Mouse (Mus musculus): ENCODE data around the gene Nuak1. TPM values are rescaled to one million over a fixed set of nuclear protein-coding genes. Genes with fewer than 3 reads are reported as not detected.

Gene Nuak1
- polyA plus RNA-seq, 1 experiment from 2014 or later: 2.4 TPM

GRCm38 (mm10) chr10:84481327-84481671 lies 40.9 kb upstream of the Nuak1 start:
- ATAC-seq (replicated peaks; ENCODE audit: low FRiP score, low read depth) (no peak), DNase-seq (ENCODE audit: low spot score) (peak; percentile 87)
- peak overlapping the region; percentile 60 for H3K27ac ChIP-seq
- H3K9ac ChIP-seq (ENCODE audit: low read depth, low read length): no peak overlapping the region
- TF ChIP-seq CTCF (IDR thresholded peaks at IDR 0.05; ENCODE audit: low read depth): no peak
- peaks cover 30% of the 10 kb centered on the region for H3K4me1 ChIP-seq (replicated peaks; ENCODE audit: insufficient read depth, low read length)
- no peaks in the 10 kb centered on the region for H3K36me3 ChIP-seq (ENCODE audit: insufficient read depth, low read length)
- no peak overlapping the region for H3K4me2 ChIP-seq (ENCODE audit: low read length)
- 32% methylated on average over 5 of the region's 5 CpGs for WGBS
- no peaks in the 10 kb centered on the region for H3K27me3 ChIP-seq (ENCODE audit: insufficient read depth, low read length)
- H3K9me3 ChIP-seq (replicated peaks; ENCODE audit: low read length): no peaks in the 10 kb centered on the region
- H3K4me3 ChIP-seq (replicated peaks; ENCODE audit: low read depth, low read length): no peak overlapping the region

- peak overlapping the region; percentile 60 for H3K27ac ChIP-seq
These were observed 40.4 kb upstream of the Nuak1 start for GRCm38 (mm10) chr10:84480667-84481326.

GRCm38 (mm10) chr10:84480146-84480545 lies 39.7 kb upstream of the Nuak1 start:
- TF ChIP-seq CTCF (IDR thresholded peaks at IDR 0.05; ENCODE audit: low read depth): no peak
- H3K9me3 ChIP-seq (replicated peaks; ENCODE audit: low read length): no peaks in the 10 kb centered on the region
- H3K27me3 ChIP-seq (ENCODE audit: insufficient read depth, low read length): no peaks in the 10 kb centered on the region
- H3K36me3 ChIP-seq (ENCODE audit: insufficient read depth, low read length): no peaks in the 10 kb centered on the region
- DNase-seq (ENCODE audit: low spot score) (peak; percentile 33), ATAC-seq (replicated peaks; ENCODE audit: low FRiP score, low read depth) (no peak)
- no peak overlapping the region for H3K9ac ChIP-seq (ENCODE audit: low read depth, low read length)
- 45% methylated on average over 4 of the region's 4 CpGs for WGBS
- H3K4me1 ChIP-seq (replicated peaks; ENCODE audit: insufficient read depth, low read length): peaks cover 30% of the 10 kb centered on the region
- no peak overlapping the region for H3K4me3 ChIP-seq (replicated peaks; ENCODE audit: low read depth, low read length)
- peak overlapping the region; percentile 60; the same call in 1 of the 2 replicates for H3K27ac ChIP-seq
- H3K4me2 ChIP-seq (ENCODE audit: low read length): no peak overlapping the region

More at GRCm38 (mm10) chr10:84480667-84481326, 40.4 kb upstream of the Nuak1 start:
- H3K4me1 ChIP-seq (replicated peaks; ENCODE audit: insufficient read depth, low read length): peaks cover 30% of the 10 kb centered on the region
- H3K4me3 ChIP-seq (replicated peaks; ENCODE audit: low read depth, low read length): no peak overlapping the region
- 26% methylated on average over 8 of the region's 8 CpGs for WGBS
- H3K4me2 ChIP-seq (ENCODE audit: low read length): no peak overlapping the region; the same call in 1 of the 2 replicates
- H3K36me3 ChIP-seq (ENCODE audit: insufficient read depth, low read length): no peaks in the 10 kb centered on the region
- peak; percentile 67 for ATAC-seq (replicated peaks; ENCODE audit: low FRiP score, low read depth)
- H3K9ac ChIP-seq (ENCODE audit: low read depth, low read length): no peak overlapping the region
- H3K9me3 ChIP-seq (replicated peaks; ENCODE audit: low read length): no peaks in the 10 kb centered on the region
- no peaks in the 10 kb centered on the region for H3K27me3 ChIP-seq (ENCODE audit: insufficient read depth, low read length)
- TF ChIP-seq CTCF (IDR thresholded peaks at IDR 0.05; ENCODE audit: low read depth): no peak
- no peak for DNase-seq (ENCODE audit: low spot score)

- Histone ChIP-seq H3K36me3 (ENCODE audit: insufficient read depth, low read length) (no peaks in the 10 kb centered on the region), H3K4me1 (replicated peaks; ENCODE audit: insufficient read depth, low read length) (peaks cover 25% of the 10 kb centered on the region), H3K9ac (ENCODE audit: low read depth, low read length) (no peak overlapping the region), H3K9me3 (replicated peaks; ENCODE audit: low read length) (no peaks in the 10 kb centered on the region), H3K27me3 (ENCODE audit: insufficient read depth, low read length) (no peaks in the 10 kb centered on the region), H3K27ac (no peak overlapping the region), H3K4me3 (replicated peaks; ENCODE audit: low read depth, low read length) (no peak overlapping the region), H3K4me2 (ENCODE audit: low read length) (no peak overlapping the region)
- ATAC-seq (replicated peaks; ENCODE audit: low FRiP score, low read depth) (0 out of 2 replicates have a peak, but pooled peaks have one; percentile 35), DNase-seq (ENCODE audit: low spot score) (no peak)
- WGBS: 30% methylated on average over 3 of the region's 3 CpGs
- no peak for TF ChIP-seq CTCF (IDR thresholded peaks at IDR 0.05; ENCODE audit: low read depth)
These were observed 37.2 kb upstream of the Nuak1 start for GRCm38 (mm10) chr10:84477613-84478076.

GRCm38 (mm10) chr10:84477045-84477612 lies 36.7 kb upstream of the Nuak1 start:
- H3K36me3 ChIP-seq (ENCODE audit: insufficient read depth, low read length): no peaks in the 10 kb centered on the region
- WGBS: 67% methylated on average over 4 of the region's 4 CpGs
- no peaks in the 10 kb centered on the region for H3K27me3 ChIP-seq (ENCODE audit: insufficient read depth, low read length)
- ATAC-seq (replicated peaks; ENCODE audit: low FRiP score, low read depth) (no peak), DNase-seq (ENCODE audit: low spot score) (no peak)
- H3K9ac ChIP-seq (ENCODE audit: low read depth, low read length): no peak overlapping the region
- H3K9me3 ChIP-seq (replicated peaks; ENCODE audit: low read length): no peaks in the 10 kb centered on the region
- H3K4me3 ChIP-seq (replicated peaks; ENCODE audit: low read depth, low read length): no peak overlapping the region
- H3K4me1 ChIP-seq (replicated peaks; ENCODE audit: insufficient read depth, low read length): peaks cover 25% of the 10 kb centered on the region
- no peak overlapping the region for H3K27ac ChIP-seq
- no peak overlapping the region for H3K4me2 ChIP-seq (ENCODE audit: low read length)
- no peak for TF ChIP-seq CTCF (IDR thresholded peaks at IDR 0.05; ENCODE audit: low read depth)

GRCm38 (mm10) chr10:84467555-84468164 lies 27.3 kb upstream of the Nuak1 start:
- no peak for TF ChIP-seq CTCF (IDR thresholded peaks at IDR 0.05; ENCODE audit: low read depth)
- no peaks in the 10 kb centered on the region for H3K9me3 ChIP-seq (replicated peaks; ENCODE audit: low read length)
- no peaks in the 10 kb centered on the region for H3K4me1 ChIP-seq (replicated peaks; ENCODE audit: insufficient read depth, low read length)
- DNase-seq (ENCODE audit: low spot score) (peak; percentile 60), ATAC-seq (replicated peaks; ENCODE audit: low FRiP score, low read depth) (0 out of 2 replicates have a peak, but pooled peaks have one; percentile 46)
- no peaks in the 10 kb centered on the region for H3K36me3 ChIP-seq (ENCODE audit: insufficient read depth, low read length)
- no peak overlapping the region for H3K4me2 ChIP-seq (ENCODE audit: low read length)
- 32% methylated on average over 6 of the region's 6 CpGs for WGBS
- no peak overlapping the region for H3K9ac ChIP-seq (ENCODE audit: low read depth, low read length)
- no peaks in the 10 kb centered on the region for H3K27me3 ChIP-seq (ENCODE audit: insufficient read depth, low read length)
- no peak overlapping the region for H3K27ac ChIP-seq
- no peak overlapping the region for H3K4me3 ChIP-seq (replicated peaks; ENCODE audit: low read depth, low read length)
